Mouse (Mus musculus): ENCODE measurements at regions not wholly inside any gene's neighbourhood (a gene's known extent, or its start where the extent isn't known, plus 50 kb on each side); places are given as distances from the start of the nearest gene placed in this dataset.

GRCm38 (mm10) chr5:117040878-117041277, 75.0 kb downstream of the Suds3 start:
- WGBS: 73% methylated on average over 9 of the region's 9 CpGs
- Histone ChIP-seq H3K27me3 (replicated peaks; ENCODE audit: insufficient read depth, low read length) (no peaks in the 10 kb centered on the region), H3K9ac (replicated peaks; ENCODE audit: low read depth) (no peak overlapping the region), H3K4me3 (ENCODE audit: low read depth, low read length) (no peak overlapping the region), H3K4me2 (replicated peaks; ENCODE audit: low read depth, low read length) (no peak overlapping the region), H3K27ac (ENCODE audit: low read length) (no peak overlapping the region), H3K36me3 (ENCODE audit: insufficient read depth, low read length) (no peaks in the 10 kb centered on the region), H3K9me3 (ENCODE audit: low read length) (no peaks in the 10 kb centered on the region), H3K4me1 (ENCODE audit: insufficient read depth, low read depth, low read length) (no peaks in the 10 kb centered on the region)
- DNase-seq (ENCODE audit: low spot score) (no peak), ATAC-seq (no peak)
- TF ChIP-seq EP300 (IDR thresholded peaks at IDR 0.05) (no peak), CTCF (IDR thresholded peaks at IDR 0.05) (no peak)

- WGBS: 24% methylated on average over 3 of the region's 3 CpGs
- H3K4me3 ChIP-seq (ENCODE audit: low read depth, low read length): no peak overlapping the region
Observed at GRCm38 (mm10) chr5:117037261-117037660, 78.7 kb downstream of the Suds3 start.

GRCm38 (mm10) chr5:117032130-117032529, 83.8 kb downstream of the Suds3 start:
- H3K9me3 ChIP-seq (ENCODE audit: low read length): no peaks in the 10 kb centered on the region
- no peak overlapping the region for H3K27ac ChIP-seq (ENCODE audit: low read length)
- H3K4me2 ChIP-seq (replicated peaks; ENCODE audit: low read depth, low read length): no peak overlapping the region
- H3K4me1 ChIP-seq (ENCODE audit: insufficient read depth, low read depth, low read length): no peaks in the 10 kb centered on the region
- DNase-seq (ENCODE audit: low spot score) (no peak), ATAC-seq (no peak)
- no peak overlapping the region for H3K9ac ChIP-seq (replicated peaks; ENCODE audit: low read depth)
- WGBS: 76% methylated on average over 10 of the region's 10 CpGs
- H3K36me3 ChIP-seq (ENCODE audit: insufficient read depth, low read length): no peaks in the 10 kb centered on the region
- no peaks in the 10 kb centered on the region for H3K27me3 ChIP-seq (replicated peaks; ENCODE audit: insufficient read depth, low read length)
- TF ChIP-seq EP300 (IDR thresholded peaks at IDR 0.05) (no peak), CTCF (IDR thresholded peaks at IDR 0.05) (no peak)
- H3K4me3 ChIP-seq (ENCODE audit: low read depth, low read length): no peak overlapping the region

More at GRCm38 (mm10) chr5:117037261-117037660, 78.7 kb downstream of the Suds3 start:
- no peak overlapping the region for H3K27ac ChIP-seq (ENCODE audit: low read length)
- DNase-seq (ENCODE audit: low spot score) (peak; percentile 20), ATAC-seq (no peak)
- no peaks in the 10 kb centered on the region for H3K36me3 ChIP-seq (ENCODE audit: insufficient read depth, low read length)
- no peak overlapping the region for H3K4me2 ChIP-seq (replicated peaks; ENCODE audit: low read depth, low read length)
- H3K27me3 ChIP-seq (replicated peaks; ENCODE audit: insufficient read depth, low read length): no peaks in the 10 kb centered on the region
- no peaks in the 10 kb centered on the region for H3K9me3 ChIP-seq (ENCODE audit: low read length)
- H3K9ac ChIP-seq (replicated peaks; ENCODE audit: low read depth): no peak overlapping the region
- TF ChIP-seq EP300 (IDR thresholded peaks at IDR 0.05) (no peak), CTCF (IDR thresholded peaks at IDR 0.05) (peak; percentile 65)
- no peaks in the 10 kb centered on the region for H3K4me1 ChIP-seq (ENCODE audit: insufficient read depth, low read depth, low read length)

GRCm38 (mm10) chr5:117025689-117026383, 90.1 kb downstream of the Suds3 start:
- Histone ChIP-seq H3K27ac (ENCODE audit: low read length) (no peak overlapping the region), H3K9ac (replicated peaks; ENCODE audit: low read depth) (no peak overlapping the region), H3K4me1 (ENCODE audit: insufficient read depth, low read depth, low read length) (no peaks in the 10 kb centered on the region), H3K4me3 (ENCODE audit: low read depth, low read length) (no peak overlapping the region), H3K4me2 (replicated peaks; ENCODE audit: low read depth, low read length) (no peak overlapping the region), H3K9me3 (ENCODE audit: low read length) (no peaks in the 10 kb centered on the region), H3K36me3 (ENCODE audit: insufficient read depth, low read length) (no peaks in the 10 kb centered on the region), H3K27me3 (replicated peaks; ENCODE audit: insufficient read depth, low read length) (no peaks in the 10 kb centered on the region)
- TF ChIP-seq CTCF (IDR thresholded peaks at IDR 0.05) (no peak), EP300 (IDR thresholded peaks at IDR 0.05) (no peak)
- no peak for ATAC-seq
- no peak for DNase-seq (ENCODE audit: low spot score)
- WGBS: 83% methylated on average over 13 of the region's 13 CpGs

GRCm38 (mm10) chr5:117018419-117019150, 97.3 kb downstream of the Suds3 start:
- no peaks in the 10 kb centered on the region for H3K4me1 ChIP-seq (ENCODE audit: insufficient read depth, low read depth, low read length)
- no peaks in the 10 kb centered on the region for H3K27me3 ChIP-seq (replicated peaks; ENCODE audit: insufficient read depth, low read length)
- 67% methylated on average over 6 of the region's 6 CpGs for WGBS
- DNase-seq (ENCODE audit: low spot score) (no peak), ATAC-seq (no peak)
- no peaks in the 10 kb centered on the region for H3K36me3 ChIP-seq (ENCODE audit: insufficient read depth, low read length)
- H3K9me3 ChIP-seq (ENCODE audit: low read length): no peaks in the 10 kb centered on the region
- no peak overlapping the region for H3K4me3 ChIP-seq (ENCODE audit: low read depth, low read length)
- H3K9ac ChIP-seq (replicated peaks; ENCODE audit: low read depth): no peak overlapping the region
- H3K4me2 ChIP-seq (replicated peaks; ENCODE audit: low read depth, low read length): no peak overlapping the region
- no peak for TF ChIP-seq EP300 (IDR thresholded peaks at IDR 0.05)
- no peak for TF ChIP-seq CTCF (IDR thresholded peaks at IDR 0.05)
- H3K27ac ChIP-seq (ENCODE audit: low read length): no peak overlapping the region

GRCm38 (mm10) chr5:117011128-117011527, 104.8 kb downstream of the Suds3 start:
- TF ChIP-seq EP300 (IDR thresholded peaks at IDR 0.05): no peak
- TF ChIP-seq CTCF (IDR thresholded peaks at IDR 0.05): no peak
- no peaks in the 10 kb centered on the region for H3K9me3 ChIP-seq (ENCODE audit: low read length)
- H3K4me1 ChIP-seq (ENCODE audit: insufficient read depth, low read depth, low read length): no peaks in the 10 kb centered on the region
- no peak overlapping the region for H3K9ac ChIP-seq (replicated peaks; ENCODE audit: low read depth)
- H3K27ac ChIP-seq (ENCODE audit: low read length): no peak overlapping the region
- WGBS: 83% methylated on average over 7 of the region's 7 CpGs
- DNase-seq (ENCODE audit: low spot score) (no peak), ATAC-seq (no peak)
- H3K36me3 ChIP-seq (ENCODE audit: insufficient read depth, low read length): no peaks in the 10 kb centered on the region
- no peaks in the 10 kb centered on the region for H3K27me3 ChIP-seq (replicated peaks; ENCODE audit: insufficient read depth, low read length)
- H3K4me3 ChIP-seq (ENCODE audit: low read depth, low read length): no peak overlapping the region
- no peak overlapping the region for H3K4me2 ChIP-seq (replicated peaks; ENCODE audit: low read depth, low read length)

Measured in lung, postnatal 0 days (tissue).